Mouse (Mus musculus): ENCODE measurements around the gene Chst13.

- TF ChIP-seq TAL1 (conservative IDR thresholded peaks at IDR 0.05; ENCODE audit: low read depth, low read length), result no peak
- TF ChIP-seq CTCF (IDR thresholded peaks at IDR 0.05; ENCODE audit: low read depth, low read length), result no peak
- no peak for TF ChIP-seq GATA1 (IDR thresholded peaks at IDR 0.05; ENCODE audit: borderline replicate concordance, low read length)
- no peak for TF ChIP-seq POLR2AphosphoS5 (IDR thresholded peaks at IDR 0.05; ENCODE audit: insufficient replicate concordance, low read depth, low read length)
These were observed 38.3 kb upstream of the Chst13 start for GRCm38 (mm10) chr6:90363301-90363700.

Data from G1E (cell line).